Mouse (Mus musculus): Measurements from ENCODE around the gene Etfa. TPM values are rescaled to one million over a fixed set of nuclear protein-coding genes. Genes with fewer than 3 reads are reported as not detected.

Gene Etfa
- polyA plus RNA-seq, 3 experiments from 2014 or later = 123 to 175 (median 136) TPM

GRCm38 (mm10) chr9:55423451-55424424 is 88.3 kb downstream of the Etfa start:
- no peak for ATAC-seq

DNA sequence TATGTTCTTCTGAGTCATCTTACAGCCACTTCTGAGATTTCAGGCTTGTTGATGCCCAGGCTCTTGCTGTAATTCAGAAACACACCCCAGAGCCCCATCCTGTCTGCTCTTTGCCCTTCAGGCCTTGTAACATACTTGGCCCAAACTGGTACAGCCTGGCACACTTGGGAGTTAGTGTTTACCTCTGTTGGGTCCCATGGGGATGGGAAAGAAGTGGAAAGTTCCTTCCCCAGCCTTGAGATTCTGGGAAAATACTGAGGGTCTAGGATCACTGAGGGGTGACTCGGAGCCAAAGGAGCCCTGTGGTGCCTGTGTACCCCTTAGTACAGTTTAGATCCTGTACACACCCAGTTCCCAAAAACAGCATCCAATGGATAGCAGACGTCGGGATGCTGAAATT is 90.3 kb downstream of the Etfa start:
- ATAC-seq = no peak

GRCm38 (mm10) chr9:55411154-55411553 is 100.9 kb downstream of the Etfa start:
- ATAC-seq = no peak

GRCm38 (mm10) chr9:55410430-55410829 is 101.6 kb downstream of the Etfa start:
- no peak for ATAC-seq

GRCm38 (mm10) chr9:55409833-55410232 is 102.2 kb downstream of the Etfa start:
- no peak for ATAC-seq

DNA sequence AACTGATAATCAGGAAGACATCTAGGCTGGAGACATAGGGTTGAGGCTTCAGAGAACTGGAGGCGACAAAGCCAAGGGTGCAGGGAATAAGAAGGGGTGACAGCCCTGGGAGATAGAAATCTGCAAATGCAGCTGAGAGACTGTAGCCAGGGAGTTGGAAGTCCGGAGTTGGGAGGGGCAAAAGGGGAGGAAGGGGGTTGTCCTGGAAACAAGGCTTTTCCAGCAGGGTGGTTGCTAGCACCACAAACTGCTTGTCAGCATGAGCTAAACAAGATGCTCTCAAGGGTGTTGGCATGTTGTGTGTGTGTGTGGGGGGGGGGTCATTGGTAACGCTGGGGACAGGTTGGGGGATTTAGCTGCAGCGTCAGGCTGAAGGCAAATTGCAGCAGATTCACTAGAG is 103.2 kb downstream of the Etfa start:
- no peak for ATAC-seq

DNA sequence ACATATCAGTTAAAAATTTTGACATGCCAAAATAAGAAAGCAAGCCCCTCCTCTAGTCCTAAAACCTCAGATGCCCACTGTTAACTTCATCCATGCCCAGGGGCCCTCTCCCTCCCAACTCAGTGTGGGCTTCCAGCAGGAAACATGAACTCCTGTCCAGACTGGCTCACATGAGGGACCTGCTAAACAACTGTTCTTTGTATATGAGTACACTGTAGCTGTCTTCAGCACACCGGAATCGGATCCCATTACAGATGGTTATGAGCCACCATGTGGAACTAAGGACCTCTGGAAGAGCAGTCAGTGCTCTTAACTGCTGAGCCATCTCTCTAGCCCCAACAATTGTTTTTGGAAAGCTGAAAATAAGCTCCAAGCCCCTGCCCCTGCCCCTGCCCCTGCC is 105.3 kb downstream of the Etfa start:
- ATAC-seq = no peak

DNA sequence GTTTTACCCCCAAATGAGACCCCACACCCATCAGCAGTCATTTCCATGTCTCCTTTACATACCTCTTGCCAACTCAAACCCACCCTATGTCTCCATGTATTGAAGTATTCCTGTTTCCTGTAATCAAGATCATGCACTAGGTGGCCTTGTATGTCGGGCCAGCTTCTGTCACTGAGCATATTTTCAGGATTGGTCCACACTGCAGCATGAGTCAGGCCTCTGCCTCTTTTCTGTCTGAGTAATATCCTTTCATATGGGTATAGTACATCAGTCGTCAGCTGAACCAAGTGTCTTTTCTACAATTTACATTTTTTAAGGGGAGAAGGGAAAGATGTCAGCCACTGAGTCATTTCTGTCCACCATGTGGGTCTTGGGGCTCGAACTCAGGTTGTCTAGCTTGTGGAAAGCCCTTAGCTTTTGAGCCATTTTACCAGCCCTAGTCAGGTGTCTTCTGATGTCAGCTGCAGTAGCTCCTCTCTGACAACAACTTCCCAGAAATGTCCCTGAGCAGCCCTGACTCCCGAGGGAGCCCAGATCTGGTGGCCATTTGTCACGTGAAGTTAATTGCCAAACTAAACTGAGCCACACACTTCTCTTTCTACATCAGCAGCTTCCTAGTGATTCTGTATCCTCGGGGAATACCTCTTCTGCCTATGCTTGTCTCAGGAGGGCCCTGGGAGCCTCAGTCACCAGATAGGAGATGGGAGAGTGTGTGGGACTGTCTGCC is 106.9 kb downstream of the Etfa start:
- no peak for ATAC-seq

Other genes starting within 250 kb of the Etfa start
- 1 to 10 TPM; 2.8 to 6.7 (median 4.7) TPM for gene Nrg4, start 185.4 kb downstream of the Etfa start, polyA plus RNA-seq (2017; shearing (Covaris generic))
- not detected for gene Tmem266, start 185.3 kb downstream of the Etfa start, polyA plus RNA-seq (2017; shearing (Covaris generic))
- gene Isl2, start 26.4 kb upstream of the Etfa start, polyA plus RNA-seq (2017; shearing (Covaris generic)) = not detected